Mouse (Mus musculus): ENCODE results near the gene Arhgap6.
"Not testable (repeated sequence)": the region's sequence is repeated elsewhere in the genome, so short reads cannot be mapped to it uniquely, and the experiment has no call there.

Arhgap6 gene

GRCm38 (mm10) chrX:169303945-169304344 lies 509.0 kb downstream of the Arhgap6 start:
- peak in 1 of 2 experiments; percentile 27 for DNase-seq (ENCODE audit: low spot score in 2 of 2)

GRCm38 (mm10) chrX:169308559-169308958 lies 513.7 kb downstream of the Arhgap6 start:
- DNase-seq (ENCODE audit: low spot score in 2 of 2): no peak

- DNase-seq (ENCODE audit: low spot score in 2 of 2): no peak
Observed at GRCm38 (mm10) chrX:169319066-169319760, 524.3 kb downstream of the Arhgap6 start.

GRCm38 (mm10) chrX:169319945-169320667 lies 525.2 kb downstream of the Arhgap6 start, which contains the start of gene Hccs:
Gene Hccs, minus strand, starts transcription at chrX:169320372.
- DNase-seq (ENCODE audit: low spot score in 2 of 2): peak; percentile 78 to 85

GRCm38 (mm10) chrX:169320668-169321005 lies 525.7 kb downstream of the Arhgap6 start:
- DNase-seq (ENCODE audit: low spot score in 2 of 2): not testable (repeated sequence)

GRCm38 (mm10) chrX:169325929-169326595 lies 531.2 kb downstream of the Arhgap6 start:
- DNase-seq (ENCODE audit: low spot score in 2 of 2): no peak

- peak in 1 of 2 experiments; percentile 2 for DNase-seq (ENCODE audit: low spot score in 2 of 2)
Observed at GRCm38 (mm10) chrX:169332264-169332663, 537.4 kb downstream of the Arhgap6 start.

GRCm38 (mm10) chrX:169337559-169337958 lies 542.7 kb downstream of the Arhgap6 start:
- no peak for DNase-seq (ENCODE audit: low spot score in 2 of 2)

GRCm38 (mm10) chrX:169338213-169338612 lies 543.3 kb downstream of the Arhgap6 start:
- no peak for DNase-seq (ENCODE audit: low spot score in 2 of 2)

Measured in thymus, postnatal 10 days (tissue).